Mouse (Mus musculus): ENCODE measurements around the gene Kcnj5.

The Kcnj5 gene

GRCm38 (mm10) chr9:32315999-32316398 lies 28.2 kb downstream of the Kcnj5 start:
- no peak for DNase-seq (ENCODE audit: low spot score)

- no peak for DNase-seq (ENCODE audit: low spot score)
Observed at GRCm38 (mm10) chr9:32314071-32314470, 30.1 kb downstream of the Kcnj5 start.

GRCm38 (mm10) chr9:32312208-32312607 lies 31.9 kb downstream of the Kcnj5 start:
- no peak for DNase-seq (ENCODE audit: low spot score)

- no peak for DNase-seq (ENCODE audit: low spot score)
Observed at GRCm38 (mm10) chr9:32311786-32312185, 32.4 kb downstream of the Kcnj5 start.

- no peak for DNase-seq (ENCODE audit: low spot score)
Observed at GRCm38 (mm10) chr9:32302501-32303150, 41.5 kb downstream of the Kcnj5 start.

- DNase-seq (ENCODE audit: low spot score), result no peak
Observed at GRCm38 (mm10) chr9:32295061-32295800, 48.9 kb downstream of the Kcnj5 start.

- DNase-seq (ENCODE audit: low spot score), result no peak
Observed at GRCm38 (mm10) chr9:32292686-32293085, 51.5 kb downstream of the Kcnj5 start.

GRCm38 (mm10) chr9:32291618-32292017 lies 52.5 kb downstream of the Kcnj5 start:
- no peak for DNase-seq (ENCODE audit: low spot score)

- DNase-seq (ENCODE audit: low spot score), result no peak
Observed at GRCm38 (mm10) chr9:32283591-32283990, 60.6 kb downstream of the Kcnj5 start.

GRCm38 (mm10) chr9:32280456-32280855 lies 63.7 kb downstream of the Kcnj5 start:
- no peak for DNase-seq (ENCODE audit: low spot score)

- DNase-seq (ENCODE audit: low spot score), result no peak
Observed at GRCm38 (mm10) chr9:32279789-32280188, 64.4 kb downstream of the Kcnj5 start.

- no peak for DNase-seq (ENCODE audit: low spot score)
Observed at GRCm38 (mm10) chr9:32278052-32278451, 66.1 kb downstream of the Kcnj5 start.

- peak; percentile 67 for DNase-seq (ENCODE audit: low spot score)
Observed at GRCm38 (mm10) chr9:32271896-32272444, 72.2 kb downstream of the Kcnj5 start.
